Mouse (Mus musculus) erythroblast, embryonic 14.5 days (primary cell): Measurements from ENCODE around the gene Man1c1. TPM values are rescaled to one million over a fixed set of nuclear protein-coding genes. Genes with fewer than 3 reads are reported as not detected.

Experiments used
- H3K27me3 ChIP-seq: 2 replicates; pipeline ENCODE4 v1.6.1; 2012; ENCODE audit warnings: inconsistent platforms; ENCODE audit not compliant: control insufficient read depth
- H3K36me3 ChIP-seq: 2 replicates; pipeline ENCODE4 v1.6.1; 2012; ENCODE audit warnings: mild to moderate bottlenecking, inconsistent platforms; ENCODE audit not compliant: control insufficient read depth
- H3K4me1 ChIP-seq: 2 replicates; pipeline ENCODE4 v1.6.1; 2012; ENCODE audit warnings: inconsistent platforms; ENCODE audit not compliant: control insufficient read depth
- H3K4me3 ChIP-seq: replicated peaks from 2 replicates; pipeline ENCODE3; 2012; ENCODE audit warnings: moderate library complexity, mild to moderate bottlenecking, inconsistent platforms
- H3K9me3 ChIP-seq: 2 replicates; pipeline ENCODE4 v1.6.1; 2012; ENCODE audit warnings: low read length, inconsistent platforms, mixed read lengths; ENCODE audit not compliant: control insufficient read depth
- GATA1 ChIP-seq: IDR thresholded peaks from 2 replicates; pipeline ENCODE4 v1.6.1; 2012; ENCODE audit warnings: low read length, inconsistent platforms, mixed read lengths
- TAL1 ChIP-seq: IDR thresholded peaks from 3 replicates; pipeline ENCODE4 v1.6.1; 2012; ENCODE audit warnings: low read length, inconsistent platforms, mixed read lengths
- polyA plus RNA-seq: library from polyadenylated mRNA; stranded (reverse); fragments of >175 nt; gene quantifications from 2 replicates; pipeline ENCODE4 v1.2.3, GENCODE M21; 2012

Man1c1 gene
- polyA plus RNA-seq, 1 experiment = 0.07 TPM

GRCm38 (mm10) chr4:134621695-134622094 is 82.4 kb downstream of the Man1c1 start:
- TF ChIP-seq GATA1 (no peak), TAL1 (no peak)
- no peak overlapping the region for H3K4me3 ChIP-seq
- no peaks in the 10 kb centered on the region for H3K27me3 ChIP-seq
- H3K9me3 ChIP-seq = no peaks in the 10 kb centered on the region
- no peaks in the 10 kb centered on the region for H3K4me1 ChIP-seq
- no peaks in the 10 kb centered on the region for H3K36me3 ChIP-seq

- Histone ChIP-seq H3K9me3 (no peaks in the 10 kb centered on the region), H3K4me3 (no peak overlapping the region), H3K4me1 (no peaks in the 10 kb centered on the region), H3K27me3 (no peaks in the 10 kb centered on the region), H3K36me3 (no peaks in the 10 kb centered on the region)
- TF ChIP-seq GATA1 = no peak
- TF ChIP-seq TAL1 = no peak
These were observed 83.8 kb downstream of the Man1c1 start for GRCm38 (mm10) chr4:134620246-134620645.

- Histone ChIP-seq H3K36me3 (no peaks in the 10 kb centered on the region), H3K4me3 (no peak overlapping the region), H3K4me1 (no peaks in the 10 kb centered on the region), H3K27me3 (no peaks in the 10 kb centered on the region), H3K9me3 (no peaks in the 10 kb centered on the region)
- TF ChIP-seq GATA1 (no peak), TAL1 (no peak)
These were observed 84.6 kb downstream of the Man1c1 start for GRCm38 (mm10) chr4:134619489-134619870.

- H3K27me3 ChIP-seq = no peaks in the 10 kb centered on the region
These were observed 85.1 kb downstream of the Man1c1 start for GRCm38 (mm10) chr4:134618810-134619488.

GRCm38 (mm10) chr4:134617779-134618178 is 86.3 kb downstream of the Man1c1 start:
- Histone ChIP-seq H3K9me3 (no peaks in the 10 kb centered on the region), H3K4me3 (no peak overlapping the region), H3K27me3 (no peaks in the 10 kb centered on the region), H3K4me1 (no peaks in the 10 kb centered on the region), H3K36me3 (no peaks in the 10 kb centered on the region)
- TF ChIP-seq TAL1 (no peak), GATA1 (no peak)

More at GRCm38 (mm10) chr4:134618810-134619488, 85.1 kb downstream of the Man1c1 start:
- TF ChIP-seq TAL1 = no peak
- no peak for TF ChIP-seq GATA1
- Histone ChIP-seq H3K4me3 (no peak overlapping the region), H3K9me3 (no peaks in the 10 kb centered on the region), H3K4me1 (no peaks in the 10 kb centered on the region), H3K36me3 (no peaks in the 10 kb centered on the region)

GRCm38 (mm10) chr4:134615929-134616625 is 88.0 kb downstream of the Man1c1 start:
- TF ChIP-seq GATA1 (no peak), TAL1 (no peak)
- H3K27me3 ChIP-seq = no peaks in the 10 kb centered on the region
- H3K4me3 ChIP-seq = no peak overlapping the region
- H3K9me3 ChIP-seq = no peaks in the 10 kb centered on the region
- H3K36me3 ChIP-seq = no peaks in the 10 kb centered on the region
- no peaks in the 10 kb centered on the region for H3K4me1 ChIP-seq

- H3K9me3 ChIP-seq = no peaks in the 10 kb centered on the region
- no peaks in the 10 kb centered on the region for H3K27me3 ChIP-seq
- H3K36me3 ChIP-seq = no peaks in the 10 kb centered on the region
- TF ChIP-seq GATA1 = no peak
- no peak for TF ChIP-seq TAL1
- no peaks in the 10 kb centered on the region for H3K4me1 ChIP-seq
- no peak overlapping the region for H3K4me3 ChIP-seq
These were observed 91.9 kb downstream of the Man1c1 start for GRCm38 (mm10) chr4:134612070-134612667.

- Histone ChIP-seq H3K4me1 (peaks cover 5% of the 10 kb centered on the region), H3K36me3 (no peaks in the 10 kb centered on the region), H3K27me3 (no peaks in the 10 kb centered on the region), H3K4me3 (no peak overlapping the region), H3K9me3 (no peaks in the 10 kb centered on the region)
- TF ChIP-seq TAL1 = no peak
- no peak for TF ChIP-seq GATA1
These were observed 93.5 kb downstream of the Man1c1 start for GRCm38 (mm10) chr4:134610616-134611015.

- Histone ChIP-seq H3K4me1 (peaks cover 16% of the 10 kb centered on the region), H3K36me3 (no peaks in the 10 kb centered on the region), H3K27me3 (no peaks in the 10 kb centered on the region; the same call in 1 of the 2 replicates), H3K9me3 (no peaks in the 10 kb centered on the region), H3K4me3 (no peak overlapping the region)
- TF ChIP-seq GATA1 (no peak), TAL1 (no peak)
These were observed 96.4 kb downstream of the Man1c1 start for GRCm38 (mm10) chr4:134607679-134608078.
